Mouse (Mus musculus): ENCODE measurements around the gene Fancc.
"Not testable (repeated sequence)": the region's sequence is repeated elsewhere in the genome, so short reads cannot be mapped to it uniquely, and the experiment has no call there.

Gene Fancc

GRCm38 (mm10) chr13:63515542-63515941 lies 18.5 kb upstream of the Fancc start:
- no peak for DNase-seq (ENCODE audit: low spot score in 2 of 2)

DNA sequence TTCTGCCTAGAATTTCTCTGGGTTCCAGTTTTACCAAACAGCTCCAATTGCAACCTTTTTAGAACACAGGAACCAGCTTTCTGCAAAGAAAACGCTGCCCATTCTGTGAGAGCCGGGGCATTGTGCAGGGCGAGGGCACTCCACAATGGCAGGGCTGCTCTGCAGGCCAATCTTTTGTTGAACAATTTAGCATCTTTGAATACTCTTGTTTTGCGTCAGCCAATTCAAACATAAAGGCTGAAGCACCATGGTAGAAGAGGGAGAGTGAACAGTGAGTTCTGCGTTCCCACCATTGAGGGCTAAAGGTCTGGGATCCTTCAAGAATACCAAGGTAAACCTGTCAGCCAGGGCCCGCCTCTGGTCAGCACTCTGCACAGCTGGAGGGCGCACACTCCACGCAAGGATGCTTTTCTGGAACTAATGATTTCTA lies 17.9 kb upstream of the Fancc start:
- DNase-seq (ENCODE audit: low spot score in 2 of 2): no peak

DNA sequence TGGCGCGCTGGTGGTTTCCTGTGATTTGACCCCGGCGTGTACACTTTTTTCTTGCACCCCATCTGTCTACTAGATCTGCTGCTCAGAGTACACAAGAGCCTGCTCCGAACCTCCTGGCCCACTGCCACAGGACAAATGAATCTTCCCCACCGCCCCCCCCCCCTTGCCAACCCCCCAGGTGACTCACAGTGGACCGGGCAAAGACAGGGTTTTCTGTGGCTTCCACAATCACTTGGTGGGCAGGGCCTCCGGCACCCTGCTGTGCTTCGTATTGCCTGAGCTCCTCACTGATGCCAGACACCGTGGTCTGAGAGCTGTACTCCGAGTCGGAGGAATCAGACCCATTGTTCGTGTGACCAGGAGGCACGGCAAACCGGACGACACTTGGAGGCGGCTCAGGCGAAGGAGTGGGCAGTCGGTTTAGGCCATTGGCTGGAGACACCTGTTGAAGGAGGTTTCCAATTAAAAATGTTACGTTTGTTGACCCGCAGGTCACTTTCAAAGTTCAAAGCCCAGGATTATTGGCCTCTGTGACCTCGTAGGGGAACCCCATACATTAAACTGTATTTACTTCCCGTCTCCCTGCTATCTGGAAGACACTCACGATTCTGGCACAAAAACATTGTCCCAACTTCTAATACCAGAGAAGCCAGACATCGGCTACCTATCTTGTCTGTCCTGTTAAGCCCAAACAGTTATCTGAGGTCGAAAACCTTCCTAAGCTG lies 16.5 kb upstream of the Fancc start:
- no peak for DNase-seq (ENCODE audit: low spot score in 2 of 2)

GRCm38 (mm10) chr13:63512411-63512810 lies 15.3 kb upstream of the Fancc start:
- DNase-seq (ENCODE audit: low spot score in 2 of 2): no peak

GRCm38 (mm10) chr13:63507821-63508220 lies 10.7 kb upstream of the Fancc start:
- DNase-seq (ENCODE audit: low spot score in 2 of 2): no peak

DNA sequence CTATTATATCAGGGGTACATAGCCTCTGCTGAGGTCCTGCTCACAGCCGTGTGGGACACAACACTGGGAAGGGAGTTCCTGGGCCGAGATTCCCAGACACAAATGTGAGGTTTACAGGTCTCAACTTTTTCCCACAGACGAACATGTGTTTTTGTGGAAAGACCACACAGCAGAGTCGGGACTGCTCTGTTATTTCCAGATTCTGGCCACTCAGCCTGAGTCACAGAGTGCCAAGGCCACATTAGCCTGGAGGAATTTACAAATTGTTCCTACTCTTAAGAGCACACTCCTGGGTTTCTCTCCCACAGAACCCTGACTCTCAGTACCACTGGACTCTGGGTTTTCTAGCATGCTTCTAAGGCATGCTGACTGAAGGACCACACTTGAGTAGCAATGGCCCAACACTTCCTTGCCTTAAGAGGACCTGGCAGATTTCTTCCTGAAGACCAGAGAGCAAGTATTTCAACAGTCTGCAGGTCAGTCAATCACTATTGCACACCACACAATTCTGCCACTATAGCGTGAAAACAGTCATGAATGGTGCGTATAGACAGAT lies 10.0 kb upstream of the Fancc start:
- DNase-seq (ENCODE audit: low spot score in 2 of 2): no peak

DNA sequence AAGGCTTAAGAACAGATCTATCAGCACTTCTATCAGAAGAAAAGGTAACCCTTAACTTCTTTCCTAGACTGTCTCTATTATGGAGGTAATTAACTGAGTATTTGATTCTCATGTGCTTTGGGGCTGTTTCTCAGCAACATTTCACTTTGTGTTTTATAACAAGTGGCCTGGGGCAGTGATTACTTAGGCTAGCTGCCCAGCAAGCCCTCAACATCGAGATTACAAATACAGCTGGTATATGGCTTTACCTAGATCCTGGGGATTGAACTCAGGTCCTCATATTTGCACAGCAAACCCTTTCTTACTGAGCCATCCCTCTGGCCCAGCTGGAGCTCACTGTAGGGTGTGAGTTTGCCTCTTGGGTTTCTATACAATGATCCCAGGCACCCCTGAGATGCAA lies 9.3 kb upstream of the Fancc start:
- no peak for DNase-seq (ENCODE audit: low spot score in 2 of 2)

DNA sequence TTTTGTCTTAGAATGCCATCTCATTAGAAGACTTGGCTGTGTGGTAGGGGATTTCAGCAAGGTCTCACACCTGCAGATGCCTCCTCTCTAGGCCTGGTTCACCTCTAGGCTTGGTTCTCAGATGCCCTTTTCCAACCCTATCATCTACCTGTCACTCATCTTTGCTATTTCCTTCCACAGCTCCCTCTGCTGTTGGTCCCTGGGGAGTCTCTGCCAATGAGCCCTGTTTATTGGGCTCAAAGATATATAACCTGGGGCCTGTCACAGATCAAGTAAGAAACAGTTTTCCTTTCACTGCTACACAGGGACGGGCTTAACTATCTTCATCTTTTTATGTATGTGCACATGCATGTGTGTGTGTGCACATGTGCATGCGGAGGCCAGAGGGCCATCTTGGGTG lies 5.3 kb upstream of the Fancc start:
- no peak for DNase-seq (ENCODE audit: low spot score in 2 of 2)

- no peak for DNase-seq (ENCODE audit: low spot score in 2 of 2)
Measured at GRCm38 (mm10) chr13:63499489-63499888, 2.4 kb upstream of the Fancc start.

DNA sequence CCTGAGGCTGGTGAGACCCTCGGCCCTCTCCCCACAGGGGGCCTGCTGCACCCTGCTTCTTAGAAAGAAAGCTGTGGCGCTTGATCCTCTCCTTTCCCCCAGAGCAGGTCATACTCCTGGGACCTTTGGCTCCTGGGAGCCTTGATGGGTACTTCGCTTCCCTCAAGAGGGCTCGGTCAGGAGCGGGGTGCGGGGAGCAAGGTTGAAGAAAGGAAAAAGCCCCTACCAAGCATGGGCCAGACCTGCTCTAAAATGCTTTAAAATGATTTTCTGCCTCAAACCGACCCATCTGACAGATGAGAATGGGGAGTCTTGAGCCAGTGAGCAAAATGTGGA lies 9.4 kb downstream of the Fancc start:
- DNase-seq (ENCODE audit: low spot score in 2 of 2): no peak

DNA sequence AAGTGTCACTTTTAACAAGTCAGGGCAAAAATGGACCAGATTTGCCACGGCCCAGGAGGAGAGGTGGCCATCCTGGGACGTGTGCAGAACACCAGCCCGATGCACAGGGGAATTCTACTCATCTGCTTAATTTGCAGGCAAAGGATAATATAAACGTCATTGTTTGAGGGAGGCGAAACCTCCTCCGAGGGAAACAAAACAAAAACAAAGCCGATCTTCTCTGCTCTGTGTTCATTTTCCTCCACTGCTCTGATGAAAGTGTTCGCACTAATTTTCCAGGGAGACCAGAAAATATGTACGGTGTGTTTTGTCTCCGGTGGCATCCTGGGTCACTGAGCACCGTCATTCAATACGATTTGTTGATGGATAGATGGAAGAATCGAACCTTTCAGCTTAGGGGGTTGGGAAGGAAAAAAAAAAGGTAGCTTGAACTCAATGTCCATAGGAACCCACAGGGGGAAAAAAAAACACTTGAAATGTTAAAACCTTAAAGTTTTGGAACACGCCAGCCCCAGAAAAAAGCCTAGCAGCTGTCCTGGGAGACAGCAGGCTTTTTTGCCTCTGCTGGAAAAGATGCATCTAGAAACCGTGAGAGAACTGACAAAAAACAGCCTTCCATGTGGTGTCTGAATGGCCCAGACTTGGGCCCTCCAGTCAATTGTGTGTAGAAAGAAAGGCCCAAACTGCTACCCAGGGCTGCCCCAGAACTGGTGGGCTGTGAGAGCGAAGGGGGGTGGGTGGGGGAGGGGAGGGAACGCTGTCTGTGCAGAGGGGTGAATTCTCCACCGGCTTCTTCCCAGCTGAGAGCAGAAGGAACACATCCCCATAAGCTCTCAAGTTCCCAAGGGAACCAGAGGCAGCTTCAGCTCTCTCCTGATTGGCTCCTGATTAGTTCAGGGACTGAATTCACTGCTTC lies 10.0 kb downstream of the Fancc start:
- no peak for DNase-seq (ENCODE audit: low spot score in 2 of 2)

DNA sequence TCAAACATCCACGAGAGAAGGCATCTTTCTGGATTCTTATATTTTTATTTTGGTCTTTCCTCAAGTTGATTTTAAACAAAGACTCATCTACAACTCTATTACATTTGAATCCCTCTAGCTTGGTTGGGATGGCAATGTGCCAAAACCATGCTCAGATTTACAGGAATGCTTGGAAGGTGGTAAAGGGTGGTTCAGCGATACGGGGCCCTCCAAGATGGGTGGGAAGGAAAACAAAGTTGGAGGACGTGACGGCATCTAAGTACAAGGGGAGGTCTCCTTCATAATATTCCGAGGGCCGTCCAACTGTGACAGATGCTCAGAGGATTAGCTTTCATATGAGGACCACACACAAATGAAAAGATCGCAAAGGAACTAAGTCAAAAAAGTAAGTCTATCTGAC lies 21.7 kb downstream of the Fancc start:
- no peak for DNase-seq (ENCODE audit: low spot score in 2 of 2)

DNA sequence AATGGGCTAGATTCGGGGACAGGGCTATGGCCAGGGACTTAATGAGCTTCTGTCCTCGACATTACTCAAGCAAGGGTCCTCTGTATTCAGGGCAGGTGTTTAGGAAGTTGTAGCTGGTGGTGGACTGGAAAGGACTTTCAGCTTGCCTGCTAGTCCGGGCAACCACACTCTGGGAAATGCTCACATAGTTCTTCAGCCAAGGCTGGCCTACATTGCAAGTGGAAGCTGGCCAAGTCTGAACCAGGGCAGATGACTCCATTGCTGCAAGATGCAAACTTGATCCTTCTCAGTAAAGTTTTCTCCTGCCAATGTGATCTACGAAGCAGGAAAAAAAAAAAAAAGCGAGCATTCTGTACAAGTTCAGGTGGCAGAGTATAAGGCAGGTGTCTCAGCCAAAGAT lies 44.2 kb downstream of the Fancc start:
- DNase-seq (ENCODE audit: low spot score in 2 of 2): no peak

GRCm38 (mm10) chr13:63451140-63451539 lies 45.9 kb downstream of the Fancc start:
- DNase-seq (ENCODE audit: low spot score in 2 of 2): no peak

GRCm38 (mm10) chr13:63445419-63445818 lies 51.7 kb downstream of the Fancc start:
- no peak for DNase-seq (ENCODE audit: low spot score in 2 of 2)

GRCm38 (mm10) chr13:63432759-63433158 lies 64.3 kb downstream of the Fancc start:
- no peak for DNase-seq (ENCODE audit: low spot score in 2 of 2)

GRCm38 (mm10) chr13:63431857-63432191 lies 65.3 kb downstream of the Fancc start:
- DNase-seq (ENCODE audit: low spot score in 2 of 2): no peak

DNA sequence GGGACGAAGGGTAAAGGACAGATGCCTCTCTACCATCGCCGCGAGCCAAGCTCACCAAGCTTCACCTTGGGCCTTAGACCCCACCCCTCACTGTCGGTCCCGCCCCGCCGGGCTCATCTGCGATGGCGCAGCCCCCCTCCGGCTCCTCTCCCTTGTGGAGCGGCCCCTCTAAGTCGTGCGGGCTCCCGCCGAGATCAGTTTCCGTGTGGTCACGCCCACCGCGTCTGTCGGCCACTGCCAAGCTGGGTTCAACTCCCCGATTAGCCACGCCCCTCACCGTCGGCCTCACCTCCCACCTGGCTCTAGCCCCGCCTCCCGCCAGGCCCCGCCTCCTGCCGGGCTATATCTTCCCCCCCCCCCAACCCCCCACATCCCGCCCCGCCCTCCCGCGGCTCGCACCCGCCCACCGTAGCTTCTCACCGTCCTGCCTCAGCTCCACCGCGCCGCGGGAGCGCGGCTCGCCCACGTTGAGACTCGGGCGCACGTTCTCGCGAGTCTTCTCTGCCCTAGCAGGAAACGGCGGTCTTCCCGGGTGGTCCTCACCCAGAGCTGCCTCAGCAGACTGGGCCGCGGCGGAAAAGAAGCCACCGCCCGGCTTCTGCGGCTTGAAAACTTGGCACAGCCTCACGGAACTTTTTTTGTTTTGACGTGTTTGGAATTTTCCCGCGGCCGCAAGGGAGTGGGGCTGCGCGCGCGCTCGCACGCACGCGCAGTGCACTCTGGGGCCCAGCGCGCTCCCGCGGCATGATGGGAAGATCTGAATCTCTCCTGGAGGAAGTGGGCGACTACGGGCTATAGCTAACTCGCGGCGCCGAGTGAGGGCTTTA lies 65.8 kb downstream of the Fancc start:
- peak; percentile 82 to 86 for DNase-seq (ENCODE audit: low spot score in 2 of 2)

DNA sequence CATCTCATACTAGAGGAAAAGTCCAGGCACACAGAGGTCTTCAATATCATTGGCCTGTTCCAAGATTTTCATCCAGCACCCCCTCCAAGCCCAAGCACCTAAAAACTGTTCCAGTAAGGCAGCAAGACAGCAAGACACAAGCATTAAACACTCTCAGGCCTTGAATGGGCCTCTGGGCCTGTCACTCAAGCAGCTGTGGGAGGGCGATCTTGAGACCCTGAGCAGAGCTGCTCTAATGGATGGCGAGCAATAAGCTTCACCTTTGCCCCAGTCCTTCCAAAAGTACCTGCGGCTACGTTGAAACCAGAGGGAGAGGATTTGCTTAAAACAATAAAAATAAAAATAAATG lies 66.4 kb downstream of the Fancc start:
- peak in 1 of 2 experiments; percentile 3 for DNase-seq (ENCODE audit: low spot score in 2 of 2)

- no peak for DNase-seq (ENCODE audit: low spot score in 2 of 2)
Measured at GRCm38 (mm10) chr13:63430206-63430605, 66.9 kb downstream of the Fancc start.

- not testable (repeated sequence) for DNase-seq (ENCODE audit: low spot score in 2 of 2)
Measured at GRCm38 (mm10) chr13:63428211-63428610, 68.9 kb downstream of the Fancc start.

GRCm38 (mm10) chr13:63423060-63423459 lies 74.0 kb downstream of the Fancc start:
- no peak for DNase-seq (ENCODE audit: low spot score in 2 of 2)
